Mouse (Mus musculus): ENCODE measurements around the gene Zfhx3.

Zfhx3 gene

DNA sequence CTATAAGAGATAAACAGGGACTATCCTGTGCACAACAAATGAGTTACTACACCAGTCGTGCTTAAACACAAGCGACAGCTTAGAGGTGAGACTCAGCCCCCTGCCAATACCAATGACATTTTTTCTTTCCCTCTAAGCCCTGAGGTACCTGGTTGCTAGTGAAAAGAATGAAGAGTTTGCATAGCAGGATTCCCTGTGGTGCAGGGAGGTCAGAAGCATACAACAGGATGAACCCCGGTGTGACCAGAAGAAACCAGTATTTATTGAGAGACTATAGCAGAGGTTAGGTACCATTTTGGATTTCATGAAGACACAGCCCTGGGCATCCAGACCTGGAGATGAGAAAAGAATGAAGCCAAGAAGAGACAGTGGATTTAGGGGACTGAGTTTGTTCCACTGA lies 498.0 kb downstream of the Zfhx3 start:
- no peak for DNase-seq (ENCODE audit: low spot score in 2 of 2)

DNA sequence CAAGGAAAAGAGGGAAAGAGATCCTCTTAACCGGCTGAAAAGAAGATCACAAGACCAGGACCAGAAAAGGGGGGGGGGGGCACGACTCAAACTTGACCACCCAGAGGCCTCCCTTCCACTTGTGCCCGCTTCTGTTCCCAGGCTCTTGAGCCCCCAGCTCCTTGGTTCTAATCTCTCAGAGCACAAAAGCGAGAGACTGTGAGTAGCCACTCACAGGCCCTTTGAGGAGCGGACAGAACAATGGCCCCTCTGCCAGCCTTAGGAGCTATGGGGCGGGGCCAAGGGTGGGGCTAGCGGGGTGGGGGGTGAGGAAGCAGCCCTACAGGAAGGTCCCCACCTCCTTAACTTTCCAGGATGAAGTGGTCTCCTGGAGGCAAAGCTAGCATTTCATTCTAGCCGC lies 508.4 kb downstream of the Zfhx3 start:
- no peak for DNase-seq (ENCODE audit: low spot score in 2 of 2)

DNA sequence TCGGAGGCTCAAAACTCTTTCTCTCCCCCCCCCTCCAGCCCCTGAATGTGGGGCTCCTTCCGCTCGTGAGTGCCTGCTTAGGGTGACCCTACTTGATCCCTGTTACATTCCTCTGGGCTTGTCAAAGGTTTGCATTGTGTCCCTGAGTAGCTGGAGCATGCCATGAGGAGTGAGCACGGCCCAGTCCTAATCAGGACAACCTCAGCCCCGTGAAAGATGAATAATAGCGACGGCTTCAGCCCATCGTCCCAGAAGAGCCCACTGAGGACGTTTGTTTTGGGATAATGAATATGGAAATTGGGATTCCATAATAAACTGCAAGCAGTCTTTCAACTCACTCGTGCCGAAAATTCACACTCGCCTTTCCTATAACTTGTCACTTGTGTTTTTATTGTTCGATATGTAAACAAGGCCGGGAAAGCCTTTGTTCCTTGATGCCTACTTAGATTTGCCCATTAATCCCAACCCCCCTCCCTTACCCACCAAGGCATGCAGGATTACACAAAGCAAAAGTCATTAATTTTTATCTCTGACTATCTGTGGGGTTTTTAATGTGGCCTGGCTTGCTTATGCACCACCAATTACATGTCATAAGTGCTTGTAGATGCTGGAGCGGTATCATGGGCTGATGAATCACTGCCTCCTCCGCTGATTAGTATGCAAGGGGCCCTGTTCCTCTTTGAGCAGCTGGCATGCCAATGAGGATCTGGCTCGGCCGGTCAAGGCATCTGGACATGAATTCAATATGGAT lies 512.3 kb downstream of the Zfhx3 start:
- DNase-seq (ENCODE audit: low spot score in 2 of 2), result no peak

DNA sequence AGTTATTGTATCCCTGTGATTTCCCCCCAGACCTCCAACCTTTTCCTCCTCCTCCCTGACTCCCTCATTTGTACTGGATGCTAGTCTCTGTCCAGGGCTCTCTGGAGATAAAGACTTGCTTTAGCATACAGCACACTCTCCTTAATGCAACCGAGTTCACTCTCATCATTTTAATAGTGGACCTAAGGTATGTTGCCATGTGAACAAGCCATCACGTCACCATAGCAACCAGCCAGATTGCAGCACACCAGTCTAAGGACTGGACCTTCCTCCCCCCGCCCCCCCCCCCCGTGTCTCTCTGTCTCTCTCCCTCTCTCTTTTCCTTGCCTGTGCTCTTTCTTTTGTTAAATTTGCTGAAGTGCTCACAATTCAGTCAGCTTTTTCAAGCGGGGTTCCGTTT lies 524.2 kb downstream of the Zfhx3 start:
- DNase-seq (ENCODE audit: low spot score in 2 of 2), result no peak

DNA sequence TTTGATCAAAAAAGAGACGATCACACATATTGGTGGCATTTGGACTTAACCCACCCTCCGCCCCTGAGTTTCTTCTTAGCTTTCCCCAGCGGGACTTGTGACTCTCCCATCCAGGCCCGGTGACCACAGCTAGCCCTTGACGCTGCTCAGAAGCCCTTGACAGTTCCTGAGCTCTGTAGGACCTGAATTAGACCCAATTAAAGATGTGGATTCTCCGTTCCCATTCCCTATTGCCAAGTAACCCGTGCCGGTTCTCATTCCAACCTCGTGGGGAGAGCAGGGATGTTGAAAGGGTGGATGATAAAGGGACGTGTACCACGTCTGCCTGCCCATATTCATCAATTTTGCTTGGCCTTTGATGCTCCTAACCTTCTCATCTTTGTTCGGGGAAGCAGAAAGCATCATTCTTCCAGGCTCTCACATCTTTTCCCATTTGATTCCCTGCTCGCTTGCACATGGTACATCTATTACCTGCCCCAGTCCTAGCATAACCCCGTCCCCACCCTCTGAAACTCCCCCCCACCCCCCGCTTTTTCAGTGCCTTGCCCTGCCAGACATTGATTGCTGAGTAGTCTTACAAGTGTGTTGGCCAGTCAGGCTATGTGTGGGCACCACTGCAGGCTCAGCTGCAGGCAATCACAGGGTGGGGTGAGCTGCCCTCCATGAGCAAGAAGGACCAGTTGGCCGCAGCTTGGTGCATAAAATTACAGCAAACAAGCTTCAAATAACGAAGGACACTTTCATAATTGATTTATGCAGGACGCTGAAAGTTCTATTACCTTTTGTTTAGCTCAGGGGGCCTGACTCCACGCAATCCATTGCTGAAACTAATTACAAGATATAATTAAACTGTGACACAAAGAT lies 525.0 kb downstream of the Zfhx3 start:
- no peak for DNase-seq (ENCODE audit: low spot score in 2 of 2)

DNA sequence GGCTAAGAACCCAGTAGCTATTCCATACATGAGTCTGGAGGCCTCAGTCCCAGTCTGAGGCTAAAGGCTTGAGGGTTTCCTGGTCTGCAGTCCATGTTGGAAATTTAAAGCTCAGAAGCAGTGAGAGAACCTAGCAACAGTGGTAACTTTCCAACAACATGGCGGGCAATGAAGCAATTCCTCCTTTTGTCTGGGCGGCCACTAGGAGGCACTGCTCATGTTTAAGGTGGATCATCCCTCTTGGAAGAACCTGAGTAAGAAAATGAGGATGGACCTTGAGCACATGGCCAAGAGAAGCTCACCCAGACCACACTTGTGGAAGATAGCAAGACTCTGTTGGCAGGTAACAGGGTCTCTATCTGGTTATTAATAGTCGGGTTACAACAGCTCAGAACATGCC lies 527.8 kb downstream of the Zfhx3 start:
- DNase-seq (ENCODE audit: low spot score in 2 of 2), result no peak

DNA sequence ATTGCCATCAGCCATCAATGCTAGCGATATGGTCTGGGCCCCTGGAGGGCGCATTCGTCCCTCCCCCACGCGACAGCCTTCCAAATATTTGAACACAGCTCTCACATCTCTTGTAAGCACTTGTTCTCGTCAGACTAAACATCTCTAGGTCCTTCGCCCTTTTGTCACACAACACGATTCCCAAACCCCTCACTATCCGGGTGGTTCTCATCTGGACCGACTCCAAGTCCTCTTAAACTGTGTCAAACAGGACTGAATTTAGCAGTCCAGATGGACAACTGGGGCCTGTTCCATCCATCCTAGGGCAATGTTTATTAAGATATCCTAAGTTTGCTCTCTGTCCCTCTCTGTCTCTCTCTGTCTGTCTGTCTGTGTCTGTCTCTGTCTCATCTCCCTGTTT lies 532.1 kb downstream of the Zfhx3 start:
- no peak for DNase-seq (ENCODE audit: low spot score in 2 of 2)

DNA sequence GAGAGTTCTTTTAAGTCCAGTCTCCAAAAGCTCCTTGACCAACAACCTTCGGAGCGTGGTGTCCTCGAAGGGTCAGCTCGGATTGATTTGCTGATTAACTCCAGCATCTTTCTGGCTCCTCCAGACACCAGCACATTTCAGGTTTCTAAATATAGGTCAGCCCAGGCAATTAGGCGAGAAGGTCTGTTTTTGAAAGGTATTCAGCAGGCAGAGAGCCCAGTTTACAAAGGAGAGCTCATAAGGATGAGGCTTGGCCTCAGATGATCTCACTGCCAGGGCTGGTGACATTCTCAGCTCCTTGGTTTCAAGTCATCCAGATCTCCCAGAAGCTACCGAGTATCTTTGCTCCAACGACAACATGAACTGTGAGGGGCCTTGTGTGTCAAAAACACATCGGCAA lies 535.7 kb downstream of the Zfhx3 start:
- no peak for DNase-seq (ENCODE audit: low spot score in 2 of 2)

DNA sequence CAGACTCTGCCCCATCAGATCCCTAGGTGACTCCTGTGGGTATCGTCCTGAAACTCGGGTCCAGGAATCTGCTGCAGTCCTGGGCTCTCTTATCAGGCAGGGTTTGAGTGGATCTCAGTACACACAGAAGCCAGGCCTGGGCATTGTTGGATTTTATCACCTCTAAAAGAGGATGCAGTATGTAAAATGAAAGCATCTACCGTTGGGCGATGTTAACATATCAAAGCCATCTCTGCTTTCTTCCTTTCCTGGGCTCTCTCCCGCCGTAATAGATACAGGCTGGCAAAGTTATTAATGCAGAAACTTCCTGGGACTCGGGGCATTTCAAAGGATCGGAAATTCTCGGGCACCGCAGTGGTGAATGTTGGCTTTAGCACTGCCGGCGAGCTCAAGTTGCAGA lies 537.7 kb downstream of the Zfhx3 start:
- no peak for DNase-seq (ENCODE audit: low spot score in 2 of 2)

DNA sequence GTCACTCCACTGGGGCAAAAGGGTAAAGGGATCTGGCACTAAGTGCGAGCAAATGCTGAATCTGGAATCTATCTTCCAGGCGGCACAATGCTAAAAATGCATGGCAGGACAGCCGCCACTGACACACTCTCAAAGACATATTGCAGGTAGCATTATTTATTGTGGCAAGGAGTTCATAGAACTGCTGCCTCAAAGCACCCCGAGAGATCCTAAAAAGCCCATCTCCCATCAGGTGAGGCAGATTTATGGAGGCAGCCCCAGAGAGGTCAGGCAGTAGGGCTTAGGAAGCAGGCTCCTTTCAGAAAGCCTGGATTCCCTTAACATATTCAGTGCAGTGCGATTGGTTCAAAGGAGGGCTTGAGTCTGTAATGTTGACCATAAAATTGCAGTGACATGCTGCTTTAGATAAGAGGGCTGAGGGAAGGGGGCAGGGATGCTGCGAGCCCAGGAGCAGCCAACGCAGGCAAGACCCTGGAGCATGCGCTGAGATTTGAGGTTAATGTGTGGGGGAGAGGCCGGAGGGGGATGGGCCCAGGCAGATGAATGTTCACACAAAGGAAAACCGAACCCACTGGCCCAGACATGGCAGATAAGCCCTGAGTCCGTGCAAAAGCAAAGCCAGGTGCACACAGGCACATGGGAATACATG lies 538.8 kb downstream of the Zfhx3 start:
- DNase-seq (ENCODE audit: low spot score in 2 of 2), result no peak

DNA sequence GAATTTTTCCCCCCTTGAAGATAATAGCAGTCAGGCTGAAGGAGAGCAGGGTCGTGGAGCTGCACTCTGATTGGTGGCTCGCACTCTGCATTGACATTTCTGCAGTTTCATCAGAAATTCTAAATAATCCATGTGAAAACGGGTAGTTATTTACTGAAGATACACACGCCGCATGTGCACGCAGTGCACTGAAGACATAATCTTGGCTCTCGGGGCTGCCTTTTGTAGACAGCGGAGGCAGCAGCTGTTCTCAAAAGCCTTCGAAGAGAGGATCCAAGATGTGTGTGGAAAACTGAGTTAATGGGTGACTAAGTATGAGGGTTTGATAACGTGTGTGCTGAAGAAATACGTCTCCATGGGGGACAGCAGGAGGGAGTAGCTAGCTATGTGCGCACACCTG lies 553.7 kb downstream of the Zfhx3 start:
- no peak for DNase-seq (ENCODE audit: low spot score in 2 of 2)

DNA sequence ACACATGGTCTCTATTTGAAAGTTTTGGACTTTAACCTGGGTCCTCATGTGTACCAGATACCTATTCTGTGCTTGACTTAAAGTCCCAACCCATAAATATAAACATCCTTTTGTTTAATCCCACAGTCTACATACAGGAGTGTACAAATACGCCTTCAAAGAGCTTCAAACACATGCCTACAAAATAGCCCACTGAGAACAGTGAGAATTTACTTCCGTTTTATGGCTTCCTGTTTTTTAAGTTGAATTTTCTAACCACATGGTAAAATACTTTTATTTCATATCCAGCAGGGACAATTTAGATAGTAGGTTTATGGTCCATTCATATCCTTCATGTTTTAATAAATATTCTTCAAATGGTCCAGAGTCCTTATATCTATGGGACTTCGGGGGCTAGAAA lies 564.3 kb downstream of the Zfhx3 start:
- DNase-seq (ENCODE audit: low spot score in 2 of 2), result no peak

DNA sequence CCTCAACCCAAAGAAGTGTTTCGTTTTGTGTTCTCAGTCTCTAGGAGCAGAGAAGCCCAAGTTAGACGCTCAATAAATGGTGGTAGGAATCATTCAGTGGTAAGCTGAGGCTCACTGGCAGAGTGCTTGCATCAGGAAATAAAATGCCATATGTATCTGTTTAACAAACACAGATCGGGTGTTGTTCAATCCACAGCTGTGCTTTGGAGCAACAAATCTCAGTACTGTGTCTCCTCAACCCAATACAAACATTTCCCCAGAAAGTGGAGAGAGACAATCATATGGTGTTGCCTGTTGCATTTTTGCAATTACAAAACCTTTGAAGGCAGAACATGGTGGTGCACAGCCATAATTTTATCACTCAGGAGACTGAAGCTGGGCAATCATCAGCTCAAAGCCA lies 565.3 kb downstream of the Zfhx3 start:
- DNase-seq (ENCODE audit: low spot score in 2 of 2), result no peak

DNA sequence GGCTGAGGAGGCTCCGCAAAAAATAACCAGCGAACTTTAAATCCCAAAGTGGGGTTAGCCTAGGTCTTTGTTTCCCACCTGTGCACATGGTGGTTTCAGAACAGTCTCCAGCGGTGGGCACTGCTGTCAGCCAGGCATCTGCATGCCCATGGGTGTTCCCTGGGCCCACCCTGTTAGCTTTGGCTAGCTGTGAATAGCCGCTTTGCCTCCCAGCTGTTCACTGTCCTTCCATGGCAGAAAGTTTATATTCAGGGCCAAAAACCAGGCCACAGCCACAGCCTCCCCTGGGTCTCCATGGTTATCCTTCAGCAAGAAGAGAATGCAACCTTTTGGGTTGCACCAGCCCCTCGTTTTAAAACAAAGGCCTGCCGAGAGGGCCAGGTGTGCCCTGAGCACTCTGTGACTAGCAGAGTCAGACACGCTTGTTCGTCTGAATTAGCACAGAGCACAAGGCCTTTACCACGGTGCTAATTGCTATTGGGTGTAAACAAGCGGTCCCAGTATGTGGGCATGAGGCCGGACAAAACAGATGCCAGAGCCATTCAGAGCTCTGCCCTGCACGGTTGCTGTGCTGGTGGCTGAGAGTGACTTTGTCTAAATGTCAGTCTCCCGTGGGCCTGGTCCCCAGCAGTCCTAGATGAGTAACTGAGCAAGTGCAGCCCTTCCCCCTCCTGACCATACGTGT lies 568.3 kb downstream of the Zfhx3 start:
- no peak for DNase-seq (ENCODE audit: low spot score in 2 of 2)

DNA sequence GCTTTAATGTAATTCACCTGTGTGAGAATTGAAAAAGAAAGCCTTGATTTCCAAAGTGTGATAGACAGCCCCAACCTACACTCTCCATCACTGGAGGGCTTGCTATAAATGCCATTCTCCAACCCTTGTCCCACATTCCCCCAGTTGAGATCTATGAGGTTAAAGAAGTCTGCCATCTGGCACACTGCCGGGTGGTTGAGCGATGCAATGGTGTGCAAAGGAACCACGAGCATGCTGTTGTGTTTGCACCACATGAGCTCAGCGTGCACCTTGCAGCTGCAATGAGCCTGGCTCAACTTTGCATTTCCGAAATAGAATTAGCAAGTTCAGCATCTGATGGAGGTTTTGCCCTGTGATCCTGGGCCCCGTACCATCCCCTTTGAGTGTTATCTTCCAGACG lies 575.7 kb downstream of the Zfhx3 start:
- DNase-seq (ENCODE audit: low spot score in 2 of 2), result no peak

DNA sequence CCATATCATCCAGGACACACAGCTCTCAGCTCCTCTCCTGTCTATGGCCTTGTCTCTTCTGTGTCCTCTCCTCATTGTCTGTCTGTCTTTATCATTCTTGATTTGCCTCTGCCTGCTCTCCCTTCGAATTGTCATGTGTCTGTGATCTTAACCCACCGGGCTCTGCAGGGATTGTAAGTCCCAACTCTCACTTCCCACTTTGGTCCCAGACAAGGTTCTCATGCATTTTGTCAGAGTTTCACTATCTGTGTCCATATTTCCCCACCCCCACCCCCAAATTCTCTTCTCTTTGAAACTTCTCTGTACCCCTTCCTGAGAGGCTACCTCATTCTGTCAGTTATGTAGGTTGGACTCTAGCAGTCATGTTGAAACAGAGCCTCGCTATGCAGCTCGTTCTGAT lies 579.6 kb downstream of the Zfhx3 start:
- DNase-seq (ENCODE audit: low spot score in 2 of 2), result no peak

DNA sequence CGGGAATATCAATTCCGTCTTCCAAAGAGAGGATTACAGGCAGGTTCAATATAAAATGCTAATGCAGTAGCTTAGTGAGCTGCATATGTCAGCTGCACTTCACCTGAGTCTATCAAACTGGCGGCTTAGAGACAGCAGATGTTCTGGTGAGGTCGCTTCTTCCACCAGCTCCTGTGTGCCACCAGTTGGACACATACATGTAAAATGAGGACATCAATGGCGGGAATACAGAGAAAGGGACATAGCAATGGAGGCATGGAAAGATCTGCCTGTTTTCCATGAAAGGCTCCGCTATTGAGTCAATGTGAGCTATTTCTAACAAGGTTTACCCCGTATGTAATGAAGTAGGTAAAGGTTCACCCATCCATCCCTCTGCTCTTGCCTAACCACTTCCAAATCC lies 587.0 kb downstream of the Zfhx3 start:
- no peak for DNase-seq (ENCODE audit: low spot score in 2 of 2)

DNA sequence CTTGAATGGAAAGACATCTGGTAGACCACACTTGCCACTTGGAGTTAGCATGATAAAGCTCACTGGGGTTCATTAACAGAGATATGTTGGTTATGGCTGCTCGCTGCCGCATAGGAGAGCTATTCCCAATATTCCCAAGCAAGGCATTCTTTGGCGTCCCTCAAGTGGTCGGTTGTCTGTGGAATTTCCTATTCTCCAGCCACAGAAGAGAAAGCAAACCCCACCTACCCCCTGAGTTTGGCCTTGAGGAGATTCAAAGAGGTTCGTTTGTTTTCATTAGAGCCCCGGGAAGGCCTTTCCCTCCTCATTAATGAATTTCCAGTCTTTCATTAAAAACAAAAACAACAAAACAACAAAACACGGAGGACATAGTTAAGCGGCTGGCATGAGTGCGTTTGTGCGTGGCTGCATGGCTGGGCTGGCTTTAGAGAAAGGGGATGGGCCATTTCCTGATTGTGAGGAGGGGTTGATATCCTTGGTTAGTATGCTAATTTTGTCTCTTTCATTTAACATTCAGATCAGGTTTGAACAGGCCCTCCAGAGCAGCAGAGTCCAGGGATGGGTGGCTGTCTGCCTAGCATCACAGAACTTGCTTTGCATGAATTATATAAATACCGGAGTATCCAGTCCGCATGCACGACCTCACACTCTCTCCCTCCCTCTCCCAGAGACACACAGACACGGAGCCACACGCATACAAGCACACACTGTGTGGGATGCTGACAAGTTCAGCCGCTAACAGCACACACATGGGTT lies 592.9 kb downstream of the Zfhx3 start:
- no peak for DNase-seq (ENCODE audit: low spot score in 2 of 2)

DNA sequence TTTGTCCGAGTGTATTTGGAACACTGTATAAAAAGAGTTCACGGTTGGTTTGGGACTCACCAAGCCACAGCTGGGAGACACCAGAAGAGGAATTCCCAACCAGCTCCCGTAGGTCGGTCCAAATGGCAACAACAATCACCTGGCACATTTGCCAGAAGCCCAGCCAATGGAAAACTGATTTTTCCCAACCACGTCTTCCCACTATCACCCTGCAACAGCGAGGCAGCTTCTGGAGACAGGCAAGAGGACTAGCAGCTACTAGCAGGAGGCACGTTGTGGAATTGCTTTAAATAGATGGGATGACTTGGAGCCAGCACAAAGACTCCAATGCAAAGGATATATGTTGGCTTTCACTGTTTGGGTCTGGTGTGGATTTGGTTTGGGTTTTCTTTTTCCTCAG lies 593.7 kb downstream of the Zfhx3 start:
- no peak for DNase-seq (ENCODE audit: low spot score in 2 of 2)

DNA sequence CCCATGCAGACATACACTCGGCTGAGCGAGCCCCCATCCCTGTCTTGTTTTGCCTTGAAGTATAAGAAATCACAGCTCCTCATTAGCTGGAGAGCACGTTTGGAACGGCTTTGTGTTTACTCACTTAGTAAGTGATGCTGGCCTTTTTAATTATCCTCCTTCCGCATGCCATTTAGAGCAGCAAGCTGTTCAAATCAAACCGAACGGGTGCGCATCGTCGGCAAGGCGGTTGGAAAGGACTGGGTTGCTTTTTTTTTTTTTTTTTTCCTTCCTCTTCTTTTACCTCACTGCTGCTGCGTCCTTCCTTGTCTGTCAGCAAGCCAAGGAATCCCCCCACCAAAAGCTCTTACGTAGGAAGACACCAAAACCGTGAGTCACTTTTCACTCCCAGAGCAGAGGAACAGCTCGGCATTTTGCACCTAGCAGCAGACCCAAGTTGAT lies 594.5 kb downstream of the Zfhx3 start:
- DNase-seq (ENCODE audit: low spot score in 2 of 2), result no peak
